Mouse (Mus musculus): Measurements from ENCODE around the gene Tagap1. TPM values are rescaled to one million over a fixed set of nuclear protein-coding genes. Genes with fewer than 3 reads are reported as not detected.

Tagap1 gene
- polyA plus RNA-seq (2021; fragmentation: Nextera tagmentation), result 47.0 and 68.6 TPM in 2 replicates
- long read RNA-seq, experiment 1, partial matches to known transcripts, result 68 of 69 reads
- long read RNA-seq, experiment 1, other reads (novel, unspliced or antisense), result 1 of 69 reads
- long read RNA-seq, experiment 2, partial matches to known transcripts, result 15 of 23 reads
- long read RNA-seq, experiment 2, other reads (novel, unspliced or antisense), result 8 of 23 reads

DNA sequence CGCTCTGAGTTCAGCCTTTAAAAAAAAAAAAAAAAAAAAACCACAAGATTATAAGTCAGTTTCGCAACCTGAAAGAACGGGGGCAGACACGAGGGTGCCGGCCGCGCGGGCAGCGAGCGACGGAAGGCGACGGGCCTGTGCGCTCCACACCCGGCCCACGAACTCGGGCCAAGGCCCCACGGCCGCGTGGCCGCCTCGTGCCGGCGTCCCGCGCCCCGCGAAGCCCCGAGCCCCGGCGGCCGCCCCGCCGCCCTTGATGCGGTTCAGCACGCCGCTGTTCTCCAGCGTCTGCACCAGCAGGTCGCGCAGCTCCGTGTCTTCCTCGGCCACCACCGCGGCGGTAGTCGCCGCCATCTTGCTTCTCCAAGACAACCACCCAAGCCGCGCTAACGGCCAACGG is at the start of gene Tagap1:
Gene Tagap1 (minus strand): TSS at position 381 of the 400 bp plus-strand sequence.

DNA sequence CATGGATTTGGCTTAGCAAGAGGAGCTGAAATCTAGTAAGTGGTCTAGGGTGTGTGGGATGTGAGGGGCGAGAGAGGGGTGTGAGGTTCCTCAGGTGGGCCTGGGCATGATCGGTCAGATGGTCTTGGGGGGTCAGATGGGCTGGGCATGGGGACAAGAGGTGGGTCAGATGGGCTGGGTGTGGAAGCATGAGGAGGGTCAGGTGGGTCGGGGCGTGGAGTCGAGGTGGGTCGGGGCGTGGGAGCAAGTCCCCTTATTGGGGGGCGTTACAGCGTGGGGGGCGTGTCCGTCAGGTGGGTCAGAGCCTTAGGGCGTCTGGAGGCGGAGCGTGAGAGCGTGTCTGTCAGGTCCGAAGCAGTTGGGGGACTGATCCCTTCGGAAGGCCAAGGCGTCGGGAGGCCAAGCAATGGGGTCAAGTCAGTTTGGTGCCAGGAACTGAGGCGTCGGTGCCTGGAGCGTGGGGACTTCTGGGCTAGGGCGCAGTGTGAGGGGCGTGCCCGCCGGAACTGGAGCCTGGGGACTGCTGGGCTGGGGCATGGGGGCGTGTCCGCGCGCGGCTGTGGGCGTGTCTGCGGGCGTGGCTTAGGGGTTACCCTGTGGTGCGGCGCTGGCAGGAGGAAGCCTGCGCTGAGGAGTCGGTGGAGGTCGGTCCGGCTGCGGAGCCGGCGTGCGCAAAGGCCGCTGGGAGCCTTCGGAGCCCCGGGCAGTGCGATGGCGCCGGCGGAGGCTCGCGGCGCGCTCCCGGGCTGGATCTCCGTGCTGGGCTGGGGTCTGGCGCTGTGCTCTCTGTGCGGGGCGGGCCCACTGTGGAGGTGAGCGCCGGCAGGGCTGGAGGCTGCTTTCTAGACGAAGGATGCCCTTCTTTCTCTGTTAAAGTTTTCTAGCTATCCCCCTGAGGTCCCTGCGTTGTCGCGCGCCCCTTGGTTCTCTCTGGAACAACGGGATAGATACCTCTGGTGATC is 17.6 kb upstream of the Tagap1 start, which contains the start of gene Gm49721:
Gene Gm49721 (plus strand): TSS at position 618 of the 962 bp plus-strand sequence.

DNA sequence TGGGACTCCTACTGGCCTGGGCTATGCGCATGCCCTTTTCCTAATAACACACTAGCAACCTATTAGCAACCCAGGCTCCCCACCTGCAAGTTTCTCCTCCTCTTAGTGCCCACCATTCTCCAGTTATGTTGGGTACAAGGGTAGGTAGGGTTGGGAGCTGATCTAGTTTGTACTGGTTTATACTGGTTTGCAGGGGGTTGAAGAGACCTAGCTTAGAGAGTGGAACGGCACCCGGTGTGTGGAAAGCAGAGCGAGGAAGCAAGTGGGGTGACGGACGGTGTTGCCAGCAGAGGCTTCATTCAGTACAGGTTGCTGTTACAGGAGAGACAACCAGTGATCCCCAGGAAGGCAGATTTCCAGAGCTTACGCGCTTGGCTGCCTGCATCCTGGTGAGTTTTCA is 9.4 kb upstream of the Tagap1 start, which contains the start of gene Rnaset2b:
Gene Rnaset2b (plus strand): TSS at position 301 of the 400 bp plus-strand sequence.

DNA sequence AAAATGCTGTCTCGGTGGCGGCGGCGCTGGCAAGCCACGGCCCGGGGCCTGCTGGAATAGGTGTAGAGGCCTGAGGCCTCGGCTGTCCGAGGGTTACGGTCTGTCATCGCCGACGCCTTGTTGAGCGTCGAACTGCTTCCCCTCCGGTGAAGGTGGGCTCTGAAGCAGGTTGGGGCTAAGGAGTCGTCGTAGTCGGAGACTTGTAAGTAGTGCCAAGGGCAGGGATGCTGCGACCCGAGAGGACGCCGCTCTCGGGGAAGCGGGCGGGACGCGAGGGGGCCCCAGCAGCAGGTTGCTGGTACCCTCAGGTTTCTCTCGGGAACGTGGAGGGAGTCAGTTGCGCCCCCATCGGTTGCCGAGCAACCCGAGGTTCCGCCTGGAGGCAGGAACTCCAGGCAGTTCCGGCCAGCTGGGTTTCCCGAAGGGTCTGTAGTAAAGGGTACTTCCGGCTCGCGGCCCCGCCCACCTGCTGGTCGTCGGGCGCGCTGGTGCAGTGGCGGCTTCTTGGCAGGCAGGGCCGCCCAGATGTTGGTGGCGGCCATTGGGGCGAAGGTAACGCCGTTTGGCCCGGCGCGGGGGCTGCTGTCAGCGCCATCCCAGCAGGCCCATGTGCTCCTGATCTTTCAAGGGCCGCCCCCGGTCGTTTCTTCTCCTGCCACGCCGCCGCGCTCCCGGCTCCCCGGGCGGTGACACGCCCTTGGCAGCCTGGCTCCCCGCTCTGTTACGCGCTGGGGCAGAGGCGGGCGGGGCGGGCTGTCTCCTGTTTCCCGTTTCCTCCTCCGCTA is 12.8 kb downstream of the Tagap1 start, which contains the start of gene Rsph3b:
Gene Rsph3b (minus strand): TSS at position 699 of the 785 bp plus-strand sequence.

Other genes with a start within 250 kb of the Tagap1 start
- gene Ezr, start 178.4 kb downstream of the Tagap1 start, polyA plus RNA-seq (2021; fragmentation: Nextera tagmentation), result 21.9 and 30.3 TPM in 2 replicates
- 49.5 and 51.0 TPM in 2 replicates for gene Rsph3b, start 12.5 kb downstream of the Tagap1 start, polyA plus RNA-seq (2021; fragmentation: Nextera tagmentation)
- gene Rnaset2b, start 9.5 kb upstream of the Tagap1 start, polyA plus RNA-seq (2021; fragmentation: Nextera tagmentation), result 91.6 and 121 TPM in 2 replicates
- gene Gm49721, start 17.7 kb upstream of the Tagap1 start, polyA plus RNA-seq (2021; fragmentation: Nextera tagmentation), result 0.50 and 0.78 TPM in 2 replicates
- not detected in 2 replicates for gene Gm1604a, start 64.4 kb upstream of the Tagap1 start, polyA plus RNA-seq (2021; fragmentation: Nextera tagmentation)
- 12.7 and 12.9 TPM in 2 replicates for gene Rps6ka2, start 209.0 kb upstream of the Tagap1 start, polyA plus RNA-seq (2021; fragmentation: Nextera tagmentation)